26 mouse cellular contexts compared by ENCODE assay signal in the genomic region with DNA sequence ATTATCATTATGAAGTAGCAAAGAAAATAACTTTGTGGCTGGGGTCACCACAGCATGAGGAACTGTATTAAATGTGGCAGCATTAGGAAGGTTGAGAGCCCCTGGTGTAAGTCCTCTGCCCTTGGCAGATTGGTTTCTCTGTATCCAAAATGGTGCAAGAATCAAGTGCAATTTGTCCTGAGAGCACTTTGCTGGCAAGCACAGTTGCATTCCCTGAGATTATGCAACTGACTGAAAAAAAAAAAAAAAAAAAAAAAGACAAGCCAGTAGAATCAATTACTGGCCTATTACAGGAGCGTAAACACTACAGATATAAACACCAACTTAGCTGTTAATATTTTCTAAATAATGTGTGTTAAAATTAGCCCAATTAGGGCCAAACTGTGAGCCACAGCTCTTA.
DNase-seq lines count a peak whose midpoint lies in the region; ATAC-seq and TF ChIP-seq lines count a peak whose summit lies in the region.
"Had no signal": no experiment of that assay in that cellular context is flagged by ENCODE, and none has a peak within 500 bp of the region (broad histone marks: within the 10 kb centered on the region; RNA-seq: fewer than 3 reads in every experiment).

No protein-coding gene starts in this region.

- H3K4me3 ChIP-seq in lung, postnatal 0 days (ENCODE audit: low read depth, low read length): no peak overlapping the region
- H3K4me3 ChIP-seq in heart, adult 2 months: no peak overlapping the region
- no peak overlapping the region for H3K4me3 ChIP-seq in forebrain, embryonic 12.5 days (replicated peaks)
- H3K4me3 ChIP-seq: embryonic facial prominence, embryonic 10.5 days; embryonic facial prominence, embryonic 13.5 days; erythroblast, embryonic 14.5 days; forebrain, embryonic 13.5 days; hindbrain, embryonic 12.5 days; hindbrain, embryonic 15.5 days had no signal

- TF ChIP-seq EP300 in lung, postnatal 0 days (IDR thresholded peaks at IDR 0.05): no peak
- no peak for TF ChIP-seq EP300 in heart, adult 2 months (IDR thresholded peaks at IDR 0.05; ENCODE audit: insufficient read depth, low read depth, low read length)

- H3K36me3 ChIP-seq in lung, postnatal 0 days (ENCODE audit: insufficient read depth, low read length): no peaks in the 10 kb centered on the region
- no peaks in the 10 kb centered on the region for H3K36me3 ChIP-seq in heart, adult 2 months (ENCODE audit: control insufficient read depth, insufficient read depth, low read length)
- no peaks in the 10 kb centered on the region for H3K36me3 ChIP-seq in forebrain, embryonic 12.5 days (replicated peaks)
- H3K36me3 ChIP-seq: embryonic facial prominence, embryonic 10.5 days; embryonic facial prominence, embryonic 13.5 days; hindbrain, embryonic 12.5 days; hindbrain, embryonic 15.5 days had no signal

- TF ChIP-seq POLR2A in heart, adult 2 months (IDR thresholded peaks at IDR 0.05; ENCODE audit: insufficient read depth, low read depth, low read length): no peak

- H3K27me3 ChIP-seq in lung, postnatal 0 days (replicated peaks; ENCODE audit: insufficient read depth, low read length): no peaks in the 10 kb centered on the region
- H3K27me3 ChIP-seq in heart, adult 2 months (ENCODE audit: control insufficient read depth, insufficient read depth, low read length): no peaks in the 10 kb centered on the region
- no peaks in the 10 kb centered on the region for H3K27me3 ChIP-seq in forebrain, embryonic 12.5 days
- H3K27me3 ChIP-seq: embryonic facial prominence, embryonic 13.5 days; forebrain, embryonic 13.5 days; hindbrain, embryonic 12.5 days; hindbrain, embryonic 15.5 days had no signal

- no peak overlapping the region for H3K4me2 ChIP-seq in lung, postnatal 0 days (replicated peaks; ENCODE audit: low read depth, low read length)
- H3K4me2 ChIP-seq in forebrain, embryonic 12.5 days: no peak overlapping the region
- H3K4me2 ChIP-seq: embryonic facial prominence, embryonic 13.5 days; forebrain, embryonic 13.5 days; heart, embryonic 11.5 days; hindbrain, embryonic 12.5 days; hindbrain, embryonic 15.5 days had no signal

- no peaks in the 10 kb centered on the region for H3K9me3 ChIP-seq in lung, postnatal 0 days (ENCODE audit: low read length)
- no peaks in the 10 kb centered on the region for H3K9me3 ChIP-seq in forebrain, embryonic 12.5 days
- H3K9me3 ChIP-seq: embryonic facial prominence, embryonic 10.5 days; embryonic facial prominence, embryonic 13.5 days; forebrain, embryonic 13.5 days; hindbrain, embryonic 12.5 days; hindbrain, embryonic 15.5 days had no signal

- H3K27ac ChIP-seq in lung, postnatal 0 days (ENCODE audit: low read length): no peak overlapping the region
- no peak overlapping the region for H3K27ac ChIP-seq in heart, adult 2 months
- no peak overlapping the region for H3K27ac ChIP-seq in forebrain, embryonic 12.5 days
- H3K27ac ChIP-seq: embryonic facial prominence, embryonic 10.5 days; embryonic facial prominence, embryonic 13.5 days; forebrain, embryonic 13.5 days; hindbrain, embryonic 12.5 days; hindbrain, embryonic 15.5 days had no signal

- no peak overlapping the region for H3K9ac ChIP-seq in lung, postnatal 0 days (replicated peaks; ENCODE audit: low read depth)
- H3K9ac ChIP-seq in heart, adult 2 months (ENCODE audit: low read depth, low read length): no peak overlapping the region
- H3K9ac ChIP-seq in forebrain, embryonic 12.5 days: no peak overlapping the region
- H3K9ac ChIP-seq: embryonic facial prominence, embryonic 13.5 days; forebrain, embryonic 13.5 days; hindbrain, embryonic 12.5 days; hindbrain, embryonic 15.5 days had no signal

- no peaks in the 10 kb centered on the region for H3K79me2 ChIP-seq in heart, adult 2 months (replicated peaks; ENCODE audit: control insufficient read depth, insufficient read depth, low read length)

- no peak for TF ChIP-seq CTCF in lung, postnatal 0 days (IDR thresholded peaks at IDR 0.05)
- no peak for TF ChIP-seq CTCF in heart, adult 2 months (IDR thresholded peaks at IDR 0.05)

- WGBS in lung, postnatal 0 days: 83% methylated on average over 1 of the region's 1 CpGs
- WGBS in heart, adult 2 months: 79% methylated on average over 1 of the region's 1 CpGs
- WGBS in forebrain, embryonic 12.5 days: 90% methylated on average over 1 of the region's 1 CpGs

- ATAC-seq in lung, postnatal 0 days: no peak; the same call in 1 of the 2 replicates
- ATAC-seq in forebrain, embryonic 12.5 days (ENCODE audit: low FRiP score): no peak
- ATAC-seq: activated CD4-positive, CD25-positive, alpha-beta regulatory T cell, adult 4 months; forebrain, embryonic 13.5 days; forebrain, embryonic 16.5 days had no signal

- H3K4me1 ChIP-seq in lung, postnatal 0 days (ENCODE audit: insufficient read depth, low read depth, low read length): no peaks in the 10 kb centered on the region
- no peaks in the 10 kb centered on the region for H3K4me1 ChIP-seq in heart, adult 2 months (ENCODE audit: control insufficient read depth, insufficient read depth, low read length)
- H3K4me1 ChIP-seq in forebrain, embryonic 12.5 days: peaks cover 4% of the 10 kb centered on the region
- H3K4me1 ChIP-seq: embryonic facial prominence, embryonic 10.5 days; embryonic facial prominence, embryonic 13.5 days; forebrain, embryonic 13.5 days; hindbrain, embryonic 12.5 days; hindbrain, embryonic 15.5 days had no signal

- intact Hi-C loops in heart, adult 2 months (cut with DNase I): no loop called here

- DNase-seq in adrenal gland, postnatal 14 days: peak; percentile 10
- no peak for DNase-seq in adrenal gland, adult 18-20 months (ENCODE audit: low spot score in 2 of 2)
- DNase-seq in lung, postnatal 0 days (ENCODE audit: low spot score): peak; percentile 42
- no peak for DNase-seq in lung, postnatal 4 days
- DNase-seq in lung, postnatal 25 days (ENCODE audit: low spot score): peak; percentile 36
- no peak for DNase-seq in heart, adult 2 months
- DNase-seq in MN1 (ENCODE audit: low spot score): no peak
- DNase-seq: adrenal gland, adult 2 months; adrenal gland, postnatal 25 days; cerebellum, adult 11-12 months; cerebellum, adult 8-10 months; cerebellum, postnatal 10 days; cerebellum, postnatal 36 days; embryo, embryonic 11 days; gastrocnemius, postnatal 10 days; gastrocnemius, postnatal 36 days had no signal

Comparison
In these comparisons a context has a peak if more than half of its experiments do, and no peak if none do; other contexts are left out.
1. DNase-seq: peak in adrenal gland, postnatal 14 days (single experiment), lung, postnatal 0 days (single experiment) and lung, postnatal 25 days (single experiment); none in adrenal gland, adult 18-20 months (0 of 2), lung, postnatal 4 days (0 of 2), heart, adult 2 months (0 of 2) and MN1 (single experiment).